Mouse (Mus musculus): ENCODE data around the gene Cracr2a.

- TF ChIP-seq CTCF (IDR thresholded peaks at IDR 0.05; ENCODE audit: control insufficient read depth, insufficient read depth, low read length) (no peak), POLR2A (IDR thresholded peaks at IDR 0.05; ENCODE audit: borderline replicate concordance, control insufficient read depth, low read depth, low read length) (no peak)
These were observed 140.1 kb downstream of the Cracr2a start for GRCm38 (mm10) chr6:127701036-127701783.

All from bone marrow, adult 2 months (tissue).